Mouse (Mus musculus): ENCODE results near the gene Cpt2. TPM values are rescaled to one million over a fixed set of nuclear protein-coding genes. Genes with fewer than 3 reads are reported as not detected.

Cpt2 gene
- polyA plus RNA-seq, 1 experiment = 162 TPM

- Histone ChIP-seq H3K36me3 (ENCODE audit: control insufficient read depth, insufficient read depth, low read length) (no peaks in the 10 kb centered on the region), H3K4me3 (ENCODE audit: low read depth, low read length) (no peak overlapping the region), H3K27me3 (ENCODE audit: control insufficient read depth, insufficient read depth, low read length) (no peaks in the 10 kb centered on the region), H3K4me1 (ENCODE audit: control insufficient read depth, insufficient read depth, insufficient read length, low read length) (no peaks in the 10 kb centered on the region), H3K27ac (ENCODE audit: insufficient read depth, low read depth, low read length) (no peak overlapping the region)
- TF ChIP-seq POLR2A (IDR thresholded peaks at IDR 0.05; ENCODE audit: low read depth, low read length) (no peak), CTCF (IDR thresholded peaks at IDR 0.05; ENCODE audit: extremely low read depth, insufficient read length, insufficient replicate concordance, low read depth, low read length) (no peak)
- 50% methylated on average over 11 of the region's 11 CpGs for WGBS
Observed at GRCm38 (mm10) chr4:107962044-107962732, 38.8 kb upstream of the Cpt2 start.

DNA sequence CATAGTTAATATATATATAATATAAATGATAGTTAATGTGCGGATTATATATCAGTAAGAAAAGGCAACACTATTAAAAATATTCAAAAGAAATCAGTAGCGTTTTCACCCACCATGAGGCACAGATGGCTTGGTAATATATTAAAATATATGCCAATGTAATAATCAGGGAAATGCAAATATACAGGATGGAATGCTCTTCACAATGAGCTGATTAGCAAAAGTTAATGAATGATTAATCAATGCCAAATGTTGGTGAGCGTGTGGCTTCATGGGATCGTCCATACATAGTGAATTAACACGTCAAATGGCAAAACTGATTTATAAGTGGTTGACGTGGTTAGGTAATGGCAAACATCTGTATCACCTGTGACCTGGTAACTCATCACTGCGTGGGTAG, 35.1 kb upstream of the Cpt2 start:
- Histone ChIP-seq H3K36me3 (ENCODE audit: control insufficient read depth, insufficient read depth, low read length) (no peaks in the 10 kb centered on the region), H3K4me1 (ENCODE audit: control insufficient read depth, insufficient read depth, insufficient read length, low read length) (no peaks in the 10 kb centered on the region), H3K4me3 (ENCODE audit: low read depth, low read length) (no peak overlapping the region), H3K27me3 (ENCODE audit: control insufficient read depth, insufficient read depth, low read length) (no peaks in the 10 kb centered on the region), H3K27ac (ENCODE audit: insufficient read depth, low read depth, low read length) (no peak overlapping the region)
- TF ChIP-seq POLR2A (IDR thresholded peaks at IDR 0.05; ENCODE audit: low read depth, low read length) (no peak), CTCF (IDR thresholded peaks at IDR 0.05; ENCODE audit: extremely low read depth, insufficient read length, insufficient replicate concordance, low read depth, low read length) (no peak)
- 82% methylated on average over 7 of the region's 7 CpGs for WGBS

DNA sequence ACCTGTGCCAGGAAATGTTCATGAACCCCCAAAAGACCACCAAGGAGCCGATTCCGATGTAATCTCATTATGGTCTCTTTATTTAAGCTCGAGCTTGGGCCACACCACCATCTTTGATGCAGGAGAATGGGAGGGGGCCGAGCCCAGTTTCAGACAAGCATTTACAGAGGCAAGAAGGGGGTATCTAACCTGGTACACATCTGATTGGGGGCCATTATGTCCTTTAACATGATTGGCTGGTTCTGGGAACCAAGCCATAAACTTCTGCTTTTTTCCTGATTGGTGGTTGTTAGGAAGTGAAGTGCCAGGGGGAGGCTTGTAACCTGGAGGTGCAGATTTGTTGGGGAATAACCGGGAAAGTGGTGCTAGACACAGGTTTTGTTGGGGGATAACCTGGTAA, 32.3 kb upstream of the Cpt2 start:
- Histone ChIP-seq H3K4me1 (ENCODE audit: control insufficient read depth, insufficient read depth, insufficient read length, low read length) (no peaks in the 10 kb centered on the region), H3K27me3 (ENCODE audit: control insufficient read depth, insufficient read depth, low read length) (no peaks in the 10 kb centered on the region), H3K36me3 (ENCODE audit: control insufficient read depth, insufficient read depth, low read length) (no peaks in the 10 kb centered on the region), H3K27ac (ENCODE audit: insufficient read depth, low read depth, low read length) (no peak overlapping the region), H3K4me3 (ENCODE audit: low read depth, low read length) (no peak overlapping the region)
- no peak for TF ChIP-seq POLR2A (IDR thresholded peaks at IDR 0.05; ENCODE audit: low read depth, low read length)
- TF ChIP-seq CTCF (IDR thresholded peaks at IDR 0.05; ENCODE audit: extremely low read depth, insufficient read length, insufficient replicate concordance, low read depth, low read length) = no peak
- 76% methylated on average over 5 of the region's 5 CpGs for WGBS

- Histone ChIP-seq H3K27me3 (ENCODE audit: control insufficient read depth, insufficient read depth, low read length) (no peaks in the 10 kb centered on the region), H3K27ac (ENCODE audit: insufficient read depth, low read depth, low read length) (no peak overlapping the region), H3K4me1 (ENCODE audit: control insufficient read depth, insufficient read depth, insufficient read length, low read length) (no peaks in the 10 kb centered on the region), H3K36me3 (ENCODE audit: control insufficient read depth, insufficient read depth, low read length) (no peaks in the 10 kb centered on the region), H3K4me3 (ENCODE audit: low read depth, low read length) (no peak overlapping the region)
- TF ChIP-seq POLR2A (IDR thresholded peaks at IDR 0.05; ENCODE audit: low read depth, low read length) (no peak), CTCF (IDR thresholded peaks at IDR 0.05; ENCODE audit: extremely low read depth, insufficient read length, insufficient replicate concordance, low read depth, low read length) (no peak)
Observed at GRCm38 (mm10) chr4:107952845-107953244, 29.4 kb upstream of the Cpt2 start.

DNA sequence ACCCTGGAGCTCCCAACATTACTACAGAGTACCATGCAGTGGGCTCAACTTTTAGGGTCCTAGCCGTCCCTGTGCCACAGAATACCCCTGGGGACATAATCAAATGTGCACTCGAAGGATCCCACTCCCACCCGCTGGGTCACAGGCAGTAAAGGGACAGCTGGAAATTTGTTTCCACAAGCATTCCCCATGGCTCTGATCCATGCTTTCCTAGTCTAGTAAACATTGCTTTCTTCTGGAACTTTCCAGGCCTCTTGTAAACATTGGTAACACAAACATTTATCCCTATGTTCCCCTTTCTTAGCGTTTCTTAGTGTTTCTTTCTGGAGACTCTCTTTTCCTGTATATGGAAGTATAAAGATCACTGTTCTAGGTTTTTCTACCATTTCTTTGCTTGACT, 26.5 kb upstream of the Cpt2 start:
- no peaks in the 10 kb centered on the region for H3K4me1 ChIP-seq (ENCODE audit: control insufficient read depth, insufficient read depth, insufficient read length, low read length)
- no peak overlapping the region for H3K4me3 ChIP-seq (ENCODE audit: low read depth, low read length)
- peak overlapping the region; percentile 59 for H3K27ac ChIP-seq (ENCODE audit: insufficient read depth, low read depth, low read length)
- TF ChIP-seq CTCF (IDR thresholded peaks at IDR 0.05; ENCODE audit: extremely low read depth, insufficient read length, insufficient replicate concordance, low read depth, low read length) = no peak
- no peak for TF ChIP-seq POLR2A (IDR thresholded peaks at IDR 0.05; ENCODE audit: low read depth, low read length)
- WGBS = 79% methylated on average over 4 of the region's 4 CpGs
- no peaks in the 10 kb centered on the region for H3K36me3 ChIP-seq (ENCODE audit: control insufficient read depth, insufficient read depth, low read length)
- H3K27me3 ChIP-seq (ENCODE audit: control insufficient read depth, insufficient read depth, low read length) = no peaks in the 10 kb centered on the region

- Histone ChIP-seq H3K36me3 (ENCODE audit: control insufficient read depth, insufficient read depth, low read length) (no peaks in the 10 kb centered on the region), H3K27me3 (ENCODE audit: control insufficient read depth, insufficient read depth, low read length) (no peaks in the 10 kb centered on the region), H3K4me1 (ENCODE audit: control insufficient read depth, insufficient read depth, insufficient read length, low read length) (no peaks in the 10 kb centered on the region), H3K27ac (ENCODE audit: insufficient read depth, low read depth, low read length) (no peak overlapping the region), H3K4me3 (ENCODE audit: low read depth, low read length) (no peak overlapping the region)
- WGBS = 64% methylated on average over 2 of the region's 2 CpGs
- TF ChIP-seq POLR2A (IDR thresholded peaks at IDR 0.05; ENCODE audit: low read depth, low read length) = no peak
- no peak for TF ChIP-seq CTCF (IDR thresholded peaks at IDR 0.05; ENCODE audit: extremely low read depth, insufficient read length, insufficient replicate concordance, low read depth, low read length)
Observed at GRCm38 (mm10) chr4:107944141-107944540, 20.7 kb upstream of the Cpt2 start.

DNA sequence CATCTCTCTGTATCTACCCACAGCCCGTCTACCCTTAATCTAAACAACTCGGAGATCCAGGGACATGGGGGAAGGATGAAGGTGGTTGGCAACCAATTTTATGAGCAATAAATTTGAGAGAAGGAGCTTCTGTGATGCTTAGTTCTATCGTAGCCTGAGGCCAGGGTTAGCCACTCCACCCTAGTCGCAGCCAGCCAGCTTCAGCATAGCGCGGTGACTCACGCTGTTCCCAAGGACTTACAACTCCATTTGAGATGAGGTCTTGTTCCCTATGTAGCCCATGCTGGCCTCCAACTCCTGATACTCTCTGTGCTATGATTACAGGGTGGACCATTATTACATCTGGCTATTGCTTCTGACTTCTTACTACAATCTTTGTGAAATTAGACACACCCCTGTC, 19.3 kb upstream of the Cpt2 start:
- TF ChIP-seq CTCF (IDR thresholded peaks at IDR 0.05; ENCODE audit: extremely low read depth, insufficient read length, insufficient replicate concordance, low read depth, low read length) (no peak), POLR2A (IDR thresholded peaks at IDR 0.05; ENCODE audit: low read depth, low read length) (no peak)
- no peaks in the 10 kb centered on the region for H3K27me3 ChIP-seq (ENCODE audit: control insufficient read depth, insufficient read depth, low read length)
- WGBS = 84% methylated on average over 7 of the region's 7 CpGs
- no peak overlapping the region for H3K4me3 ChIP-seq (ENCODE audit: low read depth, low read length)
- H3K4me1 ChIP-seq (ENCODE audit: control insufficient read depth, insufficient read depth, insufficient read length, low read length) = no peaks in the 10 kb centered on the region
- H3K36me3 ChIP-seq (ENCODE audit: control insufficient read depth, insufficient read depth, low read length) = no peaks in the 10 kb centered on the region
- H3K27ac ChIP-seq (ENCODE audit: insufficient read depth, low read depth, low read length) = peak overlapping the region; percentile 27; the same call in 1 of the 2 replicates
